9 mouse cellular contexts compared by ENCODE assay signal in genomic region chr9:65844421-65845165, GRCm38 (mm10). TPM values are rescaled to one million over a fixed set of nuclear protein-coding genes. Genes with fewer than 3 reads are reported as not detected.
DNase-seq lines count a peak whose midpoint lies in the region; ATAC-seq and TF ChIP-seq lines count a peak whose summit lies in the region.
"Had no signal": no experiment of that assay in that cellular context is flagged by ENCODE, and none has a peak within 500 bp of the region (broad histone marks: within the 10 kb centered on the region; RNA-seq: fewer than 3 reads in every experiment).

No protein-coding gene starts in this region.

- WGBS in heart, postnatal 0 days = 72% methylated on average over 7 of the region's 7 CpGs

- H3K27ac ChIP-seq in heart, postnatal 0 days (ENCODE audit: low read depth) = peak overlapping the region; percentile 13; the same call in 1 of the 2 replicates

- no peak for TF ChIP-seq CTCF in heart, postnatal 0 days (IDR thresholded peaks at IDR 0.05; ENCODE audit: low read depth)

- H3K4me2 ChIP-seq in heart, postnatal 0 days (ENCODE audit: low read depth, low read length) = no peak overlapping the region

- DNase-seq in kidney, adult 18-20 months = peak; percentile 17
- no peak for DNase-seq in kidney, adult 8-10 months
- peak; percentile 54 for DNase-seq in adipocyte (ENCODE audit: low spot score)
- no peak for DNase-seq in heart, postnatal 0 days (ENCODE audit: low spot score)
- peak; percentile 31 for DNase-seq in lung, postnatal 25 days (ENCODE audit: low spot score)
- no peak for DNase-seq in spleen, postnatal 4 days (ENCODE audit: low spot score in 2 of 2)
- no peak for DNase-seq in embryo, embryonic 10 days (ENCODE audit: low spot score)

- ATAC-seq in heart, postnatal 0 days (ENCODE audit: insufficient read depth, low read depth) = no peak
- ATAC-seq in megakaryocyte-erythroid progenitor cell, adult 5-6 weeks (replicated peaks; ENCODE audit: low FRiP score, low TSS enrichment, poor library complexity, severe bottlenecking) = no peak

- peaks cover 4% of the 10 kb centered on the region; the same call in 1 of the 2 replicates for H3K4me1 ChIP-seq in heart, postnatal 0 days (ENCODE audit: control insufficient read depth, insufficient read depth)

- no peak overlapping the region for H3K9ac ChIP-seq in heart, postnatal 0 days (replicated peaks; ENCODE audit: low read depth, low read length)

- no peak for TF ChIP-seq EP300 in heart, postnatal 0 days (IDR thresholded peaks at IDR 0.05; ENCODE audit: low read depth)

- no peaks in the 10 kb centered on the region for H3K27me3 ChIP-seq in heart, postnatal 0 days (ENCODE audit: control insufficient read depth, insufficient read depth, low read length)

- H3K4me3 ChIP-seq in heart, postnatal 0 days (ENCODE audit: low read depth, low read length) = no peak overlapping the region
- H3K4me3 ChIP-seq: myocyte had no signal

- peaks cover 21% of the 10 kb centered on the region; the same call in 1 of the 2 replicates for H3K36me3 ChIP-seq in heart, postnatal 0 days (replicated peaks; ENCODE audit: control insufficient read depth, insufficient read depth, low read length)

- no peaks in the 10 kb centered on the region for H3K9me3 ChIP-seq in heart, postnatal 0 days (replicated peaks; ENCODE audit: control insufficient read depth, low read length)

RNA-seq across cellular contexts. Expression of gene Zfp609, which starts 17.2 kb away (rescaled TPM):
- 7.6 and 8.7 TPM in 2 replicates for total RNA-seq in heart, postnatal 0 days (2014; rRNA removed; ENCODE audit: low replicate concordance)
- 2.9 and 3.0 TPM in 2 replicates for polyA plus RNA-seq in heart, postnatal 0 days (2015; fragmentation: Nextera tagmentation; extraction: Ambion mirVana)
- total RNA-seq in megakaryocyte-erythroid progenitor cell, adult 5-6 weeks (2014; fragmentation: Nextera tagmentation) = 25.5 and 31.8 TPM in 2 replicates
- total RNA-seq in megakaryocyte-erythroid progenitor cell, adult 5-6 weeks (2017) = 3.6 and 13.8 TPM in 2 replicates

RNA-seq across cellular contexts. Expression of gene Pclaf, which starts 45.4 kb away (rescaled TPM):
- 19.2 and 27.3 TPM in 2 replicates for total RNA-seq in heart, postnatal 0 days (2014; rRNA removed; ENCODE audit: low replicate concordance)
- polyA plus RNA-seq in heart, postnatal 0 days (2015; fragmentation: Nextera tagmentation; extraction: Ambion mirVana) = 25.1 and 31.7 TPM in 2 replicates
- total RNA-seq in megakaryocyte-erythroid progenitor cell, adult 5-6 weeks (2014; fragmentation: Nextera tagmentation) = 39.0 and 59.8 TPM in 2 replicates
- 79.5 and 86.8 TPM in 2 replicates for total RNA-seq in megakaryocyte-erythroid progenitor cell, adult 5-6 weeks (2017)

Comparison
In these comparisons a context has a peak if more than half of its experiments do, and no peak if none do; other contexts are left out.
1. DNase-seq: peak in kidney, adult 18-20 months (single experiment), adipocyte (single experiment) and lung, postnatal 25 days (single experiment); none in kidney, adult 8-10 months (0 of 2), heart, postnatal 0 days (single experiment), spleen, postnatal 4 days (0 of 2) and embryo, embryonic 10 days (single experiment).